Mouse (Mus musculus): ENCODE data around the gene Filip1l. TPM values are rescaled to one million over a fixed set of nuclear protein-coding genes. Genes with fewer than 3 reads are reported as not detected.

The Filip1l gene
- total RNA-seq (2021), result 10 to 100 TPM; 40.8 to 45.8 TPM
- long read RNA-seq, experiment 1, full-length matches to known transcripts, result 30 of 32 reads
- long read RNA-seq, experiment 1, partial matches to known transcripts, result 0 of 32 reads
- long read RNA-seq, experiment 1, other reads (novel, unspliced or antisense), result 2 of 32 reads
- long read RNA-seq, experiment 2, full-length matches to known transcripts, result 18 of 21 reads
- long read RNA-seq, experiment 2, partial matches to known transcripts, result 0 of 21 reads
- long read RNA-seq, experiment 2, other reads (novel, unspliced or antisense), result 3 of 21 reads

DNA sequence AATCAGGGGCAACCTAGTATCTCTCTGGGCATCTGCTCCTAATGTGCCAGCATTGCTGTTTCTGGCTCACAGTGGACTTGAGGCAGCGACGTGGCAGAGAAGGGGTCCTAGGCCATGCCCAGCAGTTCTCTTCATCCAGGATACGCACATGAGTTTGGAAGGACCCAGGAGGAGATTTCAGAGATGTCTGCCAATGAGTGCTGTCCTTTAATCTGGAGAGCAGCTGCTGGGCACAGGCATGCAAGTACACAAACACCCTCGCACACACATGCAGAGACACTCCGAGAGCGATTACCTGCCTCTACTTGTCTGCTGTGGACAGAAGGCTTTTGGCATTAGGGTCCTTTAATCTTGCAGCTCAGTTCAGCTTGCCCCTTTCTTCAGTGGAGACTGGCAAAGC is at the start of gene Filip1l:
TSS of gene Filip1l (plus strand) at position 343 of the 400 bp plus-strand sequence.
- peak in 1 of 2 experiments; percentile 29 for DNase-seq
- intact Hi-C loops (cut with DNase I), result no loop called here

- intact Hi-C loops (cut with DNase I), result no loop called here
- no peak for DNase-seq
These were observed 49.2 kb upstream of the Filip1l start for GRCm38 (mm10) chr16:57303716-57304115.

- DNase-seq, result no peak
- intact Hi-C loops (cut with DNase I), result no loop called here
These were observed 47.4 kb upstream of the Filip1l start for GRCm38 (mm10) chr16:57305463-57305862.

DNA sequence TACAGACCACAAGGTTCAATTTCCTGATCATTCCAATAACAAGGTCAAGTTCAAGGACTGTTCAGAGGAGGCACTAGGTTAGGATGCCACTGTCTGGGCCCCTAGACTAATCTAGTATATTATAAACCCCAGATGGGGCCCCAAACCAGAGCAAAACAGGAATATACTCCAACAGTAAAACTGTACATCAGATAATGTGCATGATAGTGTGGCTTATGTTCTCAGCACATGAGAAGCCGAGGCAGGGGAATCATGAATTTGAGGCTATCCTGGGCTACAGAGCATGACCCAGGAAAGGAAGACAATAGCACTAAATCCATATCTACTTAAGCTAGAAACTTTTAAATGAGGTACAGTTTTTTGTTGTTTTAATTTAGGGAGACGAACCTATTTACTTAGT is 40.8 kb upstream of the Filip1l start:
- intact Hi-C loops (cut with DNase I), result no loop called here
- DNase-seq, result no peak

DNA sequence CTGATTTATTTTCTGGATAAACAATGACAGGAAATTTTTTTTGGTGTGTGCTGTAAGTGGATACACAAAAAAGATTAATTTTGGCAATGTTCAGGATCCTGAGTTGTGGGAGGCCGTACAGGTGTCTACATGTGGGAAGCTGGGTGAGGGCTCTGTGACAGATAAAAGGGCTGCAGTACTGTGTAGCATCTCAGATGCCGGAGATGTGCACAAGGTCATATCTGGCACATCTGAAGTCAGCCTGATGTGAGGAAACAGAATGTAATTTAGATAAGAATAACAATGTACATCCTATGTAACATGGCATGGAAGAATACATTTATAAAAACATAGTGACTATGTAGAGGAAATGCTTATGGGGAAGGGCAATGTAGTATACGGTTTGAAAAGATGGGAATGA is 39.4 kb upstream of the Filip1l start:
- intact Hi-C loops (cut with DNase I), result no loop called here
- DNase-seq, result no peak

GRCm38 (mm10) chr16:57314236-57314635 is 38.7 kb upstream of the Filip1l start:
- no peak for DNase-seq
- intact Hi-C loops (cut with DNase I), result no loop called here

- DNase-seq, result no peak
- intact Hi-C loops (cut with DNase I), result loop anchor here (5.0 kb wide), 1 partner anchor 48 kb away; no protein-coding TSS in a partner anchor
These were observed 37.9 kb upstream of the Filip1l start for GRCm38 (mm10) chr16:57315026-57315425.

- intact Hi-C loops (cut with DNase I), result loop anchor here (5.0 kb wide), 1 partner anchor 50 kb away; no protein-coding TSS in a partner anchor
- DNase-seq, result no peak
These were observed 35.8 kb upstream of the Filip1l start for GRCm38 (mm10) chr16:57317127-57317526.

- intact Hi-C loops (cut with DNase I), result loop anchor here (5.0 kb wide), 1 partner anchor 51 kb away; no protein-coding TSS in a partner anchor
- no peak for DNase-seq
These were observed 34.8 kb upstream of the Filip1l start for GRCm38 (mm10) chr16:57317882-57318636.

DNA sequence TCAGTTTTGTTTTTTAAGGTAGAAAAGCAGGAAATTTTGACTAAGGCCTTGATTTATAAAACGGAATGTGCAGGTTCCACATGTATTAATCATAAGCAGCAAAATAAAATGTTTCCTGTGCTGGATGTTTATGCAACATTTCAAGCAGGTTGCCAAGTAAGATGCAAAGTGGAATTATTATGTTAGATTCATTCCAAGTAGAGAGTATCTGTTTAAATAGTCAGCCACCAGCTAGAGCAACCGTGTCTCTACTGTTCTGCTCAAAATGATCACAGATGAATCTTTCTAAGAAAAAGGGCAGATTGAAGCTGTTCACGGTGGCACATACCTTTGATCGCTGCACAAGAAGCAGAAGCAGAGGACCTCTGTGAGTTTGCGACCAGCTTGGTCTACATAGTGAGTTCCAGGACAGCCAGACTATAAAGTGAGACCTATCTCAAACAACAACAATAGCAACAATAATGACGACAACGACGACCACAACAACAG is 34.2 kb upstream of the Filip1l start:
- no peak for DNase-seq
- intact Hi-C loops (cut with DNase I), result loop anchor here (5.0 kb wide), 1 partner anchor 51 kb away; no protein-coding TSS in a partner anchor

GRCm38 (mm10) chr16:57319284-57320124 is 33.4 kb upstream of the Filip1l start:
- no peak for DNase-seq
- intact Hi-C loops (cut with DNase I), result loop anchor here (5.0 kb wide), 1 partner anchor 52 kb away; no protein-coding TSS in a partner anchor

DNA sequence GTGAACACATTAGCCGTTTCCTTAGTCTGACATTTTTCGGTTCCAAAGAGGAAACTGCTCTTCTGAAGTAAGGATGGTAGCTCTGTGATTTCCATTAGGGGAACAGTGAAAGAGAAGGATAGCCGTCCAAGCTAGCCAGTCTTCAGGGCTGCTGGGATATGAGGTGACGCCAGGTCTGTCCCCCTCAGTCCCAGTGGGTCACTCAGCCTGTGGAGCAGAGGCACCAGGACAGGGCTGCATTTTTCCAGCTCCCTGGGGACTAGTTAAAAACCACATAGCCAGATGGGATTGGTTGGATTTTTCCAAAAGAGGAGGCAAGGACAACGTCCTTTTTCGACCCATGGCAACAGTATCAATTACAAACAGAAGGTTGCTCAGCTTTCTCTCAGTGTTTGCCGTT is 25.9 kb upstream of the Filip1l start:
- peak; percentile 52 to 57 for DNase-seq
- intact Hi-C loops (cut with DNase I), result no loop called here

GRCm38 (mm10) chr16:57329028-57329427 is 23.9 kb upstream of the Filip1l start:
- DNase-seq, result peak in 1 of 2 experiments; percentile 26
- intact Hi-C loops (cut with DNase I), result no loop called here

DNA sequence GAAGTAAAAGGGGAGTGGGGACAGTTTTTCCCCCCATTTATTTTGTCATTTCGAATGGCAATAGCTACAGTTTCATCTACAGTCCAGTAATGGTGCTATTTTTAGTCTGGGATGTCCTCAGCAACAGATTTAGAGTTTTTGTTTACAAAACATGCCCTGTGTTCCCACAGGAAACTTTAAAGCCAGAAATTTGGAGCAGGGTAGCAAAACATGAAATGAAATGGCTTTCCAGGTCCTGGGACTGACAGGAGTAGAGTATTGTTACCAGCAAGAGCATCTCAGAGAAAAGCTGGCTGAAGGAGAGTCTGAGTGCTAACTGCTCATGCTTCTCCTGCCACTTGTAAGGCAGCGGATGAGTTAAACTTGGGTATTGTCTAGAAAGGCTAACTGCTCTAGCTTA is 22.8 kb upstream of the Filip1l start:
- intact Hi-C loops (cut with DNase I), result no loop called here
- DNase-seq, result no peak

DNA sequence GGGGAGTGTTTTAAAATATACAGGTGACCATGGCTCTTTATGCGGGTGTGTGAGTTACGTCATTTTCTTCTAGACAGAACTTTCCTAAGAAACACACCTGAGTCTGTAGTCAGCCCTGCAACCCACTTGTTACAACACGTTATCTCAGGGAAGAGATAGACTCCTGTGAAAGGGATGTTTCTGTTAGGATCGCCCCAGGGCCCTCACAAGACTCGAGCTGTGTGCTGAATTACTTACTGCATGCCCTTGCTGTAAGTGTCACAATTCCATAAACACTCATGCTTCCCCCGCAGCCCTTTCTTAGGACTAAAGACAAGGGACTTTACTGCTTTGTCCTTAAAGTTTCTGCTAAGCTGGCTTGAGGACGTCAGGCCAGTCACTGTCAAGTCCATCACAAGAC is 20.6 kb upstream of the Filip1l start:
- intact Hi-C loops (cut with DNase I), result no loop called here
- no peak for DNase-seq

DNA sequence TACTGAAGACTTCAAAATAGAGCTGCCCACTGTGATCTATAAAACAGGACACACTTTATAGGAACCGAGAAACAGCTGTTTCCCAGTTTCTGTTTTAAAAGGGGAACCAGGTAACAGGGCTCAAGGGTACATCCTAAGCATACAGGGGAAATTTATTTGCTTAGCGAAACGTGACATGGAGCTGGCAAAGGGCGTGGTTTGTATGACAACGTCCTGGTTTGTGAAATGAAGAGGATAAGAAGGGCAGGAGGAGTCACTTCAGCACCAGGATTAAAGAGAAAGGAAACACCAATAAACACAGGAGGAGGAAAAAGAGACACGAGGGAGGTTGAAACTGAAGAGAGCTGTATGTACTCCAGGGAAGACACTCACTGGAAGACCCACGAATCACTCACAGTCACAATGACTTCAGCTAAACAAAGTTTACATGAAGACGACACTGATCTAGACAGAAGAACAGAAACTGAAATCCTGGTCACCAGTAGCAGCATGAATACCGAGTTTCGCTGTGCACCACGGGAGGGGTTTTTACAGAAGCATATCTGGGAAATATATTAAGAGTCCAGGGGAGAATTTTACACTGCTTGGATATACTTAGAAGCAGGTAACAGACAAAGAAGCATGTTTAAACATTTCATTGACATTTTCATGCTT is 16.0 kb upstream of the Filip1l start:
- intact Hi-C loops (cut with DNase I), result no loop called here
- no peak for DNase-seq

- no peak for DNase-seq
- intact Hi-C loops (cut with DNase I), result no loop called here
These were observed 12.9 kb upstream of the Filip1l start for GRCm38 (mm10) chr16:57339765-57340612.

GRCm38 (mm10) chr16:57340613-57340898 is 12.3 kb upstream of the Filip1l start:
- intact Hi-C loops (cut with DNase I), result no loop called here
- DNase-seq, result no peak

DNA sequence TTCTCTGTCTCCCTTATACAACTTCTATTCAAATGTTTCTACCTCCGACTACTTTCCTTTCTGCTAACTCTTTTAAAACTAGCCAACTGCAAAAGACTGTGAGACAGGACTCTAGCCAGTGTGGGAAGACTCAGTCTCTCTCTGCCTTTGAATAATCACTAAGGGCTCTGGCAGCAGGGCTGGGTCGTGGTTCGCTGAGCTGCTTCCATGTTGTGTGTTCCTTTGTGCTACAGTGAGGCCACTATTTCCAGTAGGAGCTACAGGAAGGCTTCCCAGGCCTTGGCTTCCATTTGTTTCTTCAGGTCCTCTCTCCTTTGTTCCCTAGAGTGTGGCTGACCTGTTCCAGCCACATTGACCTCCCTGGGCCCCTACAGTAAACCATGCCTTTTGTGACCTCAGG is 6.6 kb upstream of the Filip1l start:
- intact Hi-C loops (cut with DNase I), result no loop called here

More for the DNA sequence above, 6.6 kb upstream of the Filip1l start:
- DNase-seq, result no peak
